Mouse (Mus musculus): Measurements from ENCODE around the gene Phlpp2. TPM values are rescaled to one million over a fixed set of nuclear protein-coding genes. Genes with fewer than 3 reads are reported as not detected.

Phlpp2 gene
- polyA plus RNA-seq, 1 experiment = 6.4 TPM

DNA sequence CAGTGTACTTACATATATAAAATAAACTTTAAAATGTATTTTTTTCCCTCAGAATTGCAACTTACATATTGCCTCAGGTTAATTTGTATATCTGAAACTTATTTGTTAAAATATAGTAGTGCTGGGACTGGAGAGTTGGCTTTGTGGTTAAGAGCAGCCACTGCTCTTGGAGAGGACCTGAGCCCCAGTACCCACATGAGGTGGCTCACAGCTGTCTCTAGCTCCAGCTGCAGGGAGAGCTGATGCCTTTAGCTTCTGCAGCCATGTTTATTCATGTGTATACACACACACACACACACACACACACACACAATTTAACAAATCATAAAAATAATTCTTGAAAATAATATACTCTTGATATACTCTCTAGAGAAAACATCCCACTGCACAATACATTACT, 34.0 kb downstream of the Phlpp2 start:
- DNase-seq (ENCODE audit: low spot score) = no peak

DNA sequence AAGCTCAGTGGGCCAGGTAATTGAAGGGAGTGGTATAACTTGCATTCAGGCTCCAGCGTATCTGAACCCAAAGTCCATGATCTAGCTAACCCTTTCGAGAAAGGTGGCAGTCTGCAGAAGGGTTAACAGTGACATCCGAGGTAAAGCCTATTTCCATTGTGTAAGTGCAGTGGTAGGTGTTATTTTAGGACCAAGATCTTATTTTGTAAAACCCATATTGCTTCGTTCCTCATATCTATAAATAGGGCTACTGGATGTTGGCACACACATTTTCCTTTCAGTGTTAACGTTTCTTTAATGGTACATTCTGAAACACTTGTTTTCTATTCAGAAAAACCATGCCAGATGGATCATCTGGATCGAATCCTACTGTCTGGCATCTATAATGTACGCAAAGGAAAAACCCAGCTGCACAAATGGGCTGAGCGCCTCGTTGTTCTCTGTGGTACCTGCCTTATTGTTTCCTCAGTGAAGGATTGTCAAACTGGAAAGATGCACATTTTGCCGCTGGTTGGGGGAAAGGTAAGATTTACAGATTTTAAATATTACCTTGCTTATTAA, 35.6 kb downstream of the Phlpp2 start:
- no peak for DNase-seq (ENCODE audit: low spot score)

DNA sequence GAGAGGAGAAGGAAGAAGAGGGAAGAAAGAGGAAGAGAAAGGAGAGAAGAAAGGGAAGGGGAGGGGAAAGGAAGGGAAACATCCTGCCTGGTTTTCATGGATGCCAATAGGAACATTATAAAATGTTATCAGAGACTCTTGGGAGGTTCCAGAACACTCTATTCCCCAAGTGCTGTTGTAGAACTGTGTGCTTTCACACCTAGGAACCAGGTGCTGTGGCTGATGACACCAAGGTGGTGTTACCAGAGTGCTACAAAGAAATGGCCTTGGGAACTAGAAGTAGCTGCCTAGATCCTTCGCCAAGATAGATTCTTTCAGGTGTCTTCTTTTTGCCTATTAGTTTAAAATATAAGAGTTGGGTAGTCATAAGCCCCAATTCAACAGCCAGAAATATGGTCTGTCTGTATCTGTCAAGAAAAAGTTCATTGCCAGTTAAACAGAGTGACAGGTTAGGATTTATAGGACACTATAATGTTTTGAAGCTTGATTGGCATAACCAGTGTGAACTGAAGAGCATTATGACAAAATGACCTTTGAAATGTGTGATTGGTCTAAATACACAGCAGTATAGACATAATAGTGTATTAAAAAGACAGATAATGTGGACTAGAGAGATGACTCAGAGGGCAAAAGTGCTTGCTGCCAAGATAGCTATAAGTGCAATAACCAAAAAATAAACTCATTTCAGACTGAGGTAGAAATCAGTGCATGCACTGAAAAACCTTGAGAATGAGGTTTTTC, 36.8 kb downstream of the Phlpp2 start:
- no peak for DNase-seq (ENCODE audit: low spot score)

DNA sequence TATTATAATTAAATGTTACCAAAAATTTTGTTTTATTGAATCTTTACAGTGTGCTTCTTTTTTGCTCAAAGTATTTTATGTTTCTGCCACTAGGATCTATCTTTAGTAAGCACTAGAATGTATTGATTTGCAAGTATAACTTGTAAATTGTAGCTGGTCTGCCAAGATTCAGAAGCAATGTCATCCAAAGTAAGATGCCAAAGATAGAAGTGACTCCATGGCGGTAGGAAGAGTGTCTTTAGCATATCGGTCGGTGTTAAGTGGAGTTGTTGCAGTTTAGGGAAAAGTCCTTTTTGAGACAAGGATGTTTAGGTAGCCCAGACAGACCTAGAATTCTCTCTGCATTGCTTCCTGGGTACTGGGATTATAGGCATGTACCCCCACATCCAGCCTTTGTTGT, 38.6 kb downstream of the Phlpp2 start:
- DNase-seq (ENCODE audit: low spot score) = no peak

DNA sequence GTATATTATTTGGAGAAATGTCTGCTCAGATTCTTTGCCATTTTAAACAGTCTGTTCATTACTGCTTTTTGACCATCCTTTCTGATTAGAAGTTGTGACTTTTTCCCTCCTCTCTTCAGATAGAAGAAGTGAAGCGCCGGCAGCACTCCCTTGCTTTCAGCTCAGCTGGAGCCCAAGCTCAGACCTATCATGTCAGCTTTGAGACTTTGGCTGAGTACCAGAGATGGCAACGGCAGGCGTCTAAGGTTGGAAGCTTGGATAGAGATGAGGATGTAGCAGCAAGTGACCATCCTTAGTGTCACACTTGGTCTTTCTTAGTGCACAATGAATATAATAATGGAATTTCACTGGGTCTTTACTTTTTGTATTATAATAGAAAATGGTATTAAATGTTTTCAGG, 39.0 kb downstream of the Phlpp2 start:
- no peak for DNase-seq (ENCODE audit: low spot score)

DNA sequence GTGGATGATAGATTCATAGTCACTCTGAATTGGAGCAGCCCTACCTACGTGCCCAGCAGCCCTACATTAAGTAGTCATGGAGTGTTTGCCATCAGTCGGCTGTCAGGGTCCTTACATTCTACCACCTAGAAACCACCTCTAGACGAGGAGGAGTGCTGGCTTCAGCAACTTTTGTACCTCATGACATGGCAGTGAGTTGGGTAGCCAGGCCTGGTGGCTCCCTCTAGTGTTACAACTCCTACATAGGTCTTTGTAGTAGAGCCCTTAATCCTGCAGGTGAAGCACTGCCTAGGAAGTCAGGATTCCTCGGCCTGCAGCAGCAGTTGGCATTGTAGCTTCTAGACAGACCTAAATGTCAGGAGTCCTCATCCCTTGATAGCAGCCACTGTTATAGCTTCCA, 48.9 kb downstream of the Phlpp2 start:
- DNase-seq (ENCODE audit: low spot score) = no peak

DNA sequence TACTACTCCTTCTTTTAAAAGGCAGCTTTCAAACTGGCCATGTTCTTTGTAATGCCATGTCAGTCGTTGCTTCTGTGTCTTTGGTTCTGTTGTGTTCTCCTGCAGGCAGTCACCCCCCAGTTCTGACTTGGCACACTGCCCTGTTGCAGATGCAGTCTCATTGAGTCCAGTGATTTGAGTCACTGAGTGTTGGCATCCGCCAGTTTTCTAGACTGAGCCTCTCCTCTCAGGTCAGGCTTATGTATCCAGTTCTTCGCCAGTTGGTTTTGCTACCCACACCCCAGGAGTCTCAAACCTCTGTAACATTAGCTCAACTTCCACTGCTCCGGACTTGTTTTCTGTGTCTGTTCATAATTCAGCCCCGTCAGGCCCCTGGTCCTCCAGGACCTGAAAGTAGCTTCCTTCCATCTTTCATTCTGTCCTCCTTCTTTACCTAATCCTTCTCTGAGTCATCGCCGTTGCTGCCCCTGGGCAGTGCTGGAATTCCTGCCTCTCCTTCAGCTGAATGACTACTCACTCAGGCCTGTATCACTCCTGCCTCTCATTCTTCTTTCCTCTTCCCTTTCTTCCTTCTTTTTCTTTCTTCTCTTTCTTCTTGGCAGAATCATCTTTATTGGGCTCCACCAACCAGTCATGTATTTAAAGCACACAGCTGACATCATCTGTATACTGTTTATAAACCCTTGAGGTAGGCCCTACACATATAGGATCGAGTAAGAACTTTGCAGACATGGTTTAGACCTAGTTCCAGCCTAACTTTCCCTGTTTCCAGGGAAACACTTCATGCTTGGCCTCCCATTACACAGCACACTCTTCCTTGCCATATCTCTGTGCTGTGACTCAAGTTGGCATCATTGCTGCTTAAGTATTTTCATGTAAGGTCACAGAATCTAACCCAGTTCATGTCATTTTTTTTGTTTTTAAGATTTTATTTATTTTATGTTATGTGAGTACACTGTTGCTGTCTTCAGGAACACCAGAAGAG, 52.4 kb downstream of the Phlpp2 start:
- no peak for DNase-seq (ENCODE audit: low spot score)

DNA sequence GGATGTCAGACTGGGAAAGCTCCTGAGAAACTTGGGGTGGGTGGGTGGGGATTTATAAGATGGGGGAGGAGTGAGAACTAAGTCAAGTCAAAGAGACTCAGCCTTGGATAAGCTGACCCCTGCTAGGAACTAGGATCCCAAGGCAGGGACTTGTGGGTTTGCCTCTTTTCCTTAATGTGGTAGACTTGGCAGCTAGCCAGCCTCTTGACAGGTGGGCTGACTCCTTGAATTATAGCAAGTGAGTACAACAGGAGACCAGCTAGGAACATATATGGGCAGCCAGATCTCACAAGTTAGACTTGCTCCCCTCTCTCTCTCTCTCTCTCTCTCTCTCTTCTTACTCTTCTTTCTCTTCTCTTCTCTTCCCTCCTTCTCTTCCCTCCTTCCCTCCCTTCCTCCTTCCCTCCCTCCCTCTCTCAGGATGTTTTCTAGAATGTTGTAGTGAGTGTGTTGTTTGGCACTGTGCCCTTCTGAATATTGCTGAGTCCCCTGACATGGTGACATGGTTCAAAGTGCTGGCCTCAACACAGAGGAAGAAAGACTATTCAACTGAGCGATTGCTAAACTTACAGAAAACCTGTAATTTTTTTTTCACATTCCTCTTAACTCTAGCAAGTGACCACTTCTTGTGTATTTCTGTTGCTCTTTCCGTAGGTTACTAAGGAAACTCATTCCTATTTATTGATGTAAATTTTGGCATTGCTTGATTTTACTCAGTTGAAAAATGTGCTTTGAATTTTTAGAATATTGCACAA, 73.4 kb downstream of the Phlpp2 start:
- DNase-seq (ENCODE audit: low spot score) = no peak

DNA sequence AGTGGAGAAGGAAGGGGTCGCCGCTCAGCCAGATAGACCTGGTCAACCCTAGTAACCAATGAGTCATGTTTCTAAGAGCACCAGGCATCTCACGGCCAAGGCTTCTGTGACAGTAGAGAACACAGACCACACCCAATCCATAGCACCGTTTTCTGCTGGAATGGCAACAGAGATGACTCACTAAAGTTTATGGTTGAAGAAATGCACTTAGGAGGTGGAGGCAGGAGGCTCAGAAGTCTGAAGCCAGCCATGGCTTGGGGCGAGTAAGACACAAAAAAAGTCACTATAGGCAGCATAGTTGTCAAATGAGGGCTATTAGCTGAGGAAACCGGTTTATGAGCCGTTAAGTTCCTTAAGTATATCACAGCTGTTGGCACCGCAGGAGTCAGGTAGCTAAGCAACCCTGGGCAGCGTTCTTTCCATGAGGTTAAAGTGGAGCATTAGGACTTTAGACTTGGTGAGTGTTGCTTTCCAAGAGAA, 76.9 kb downstream of the Phlpp2 start:
- no peak for DNase-seq (ENCODE audit: low spot score)

DNA sequence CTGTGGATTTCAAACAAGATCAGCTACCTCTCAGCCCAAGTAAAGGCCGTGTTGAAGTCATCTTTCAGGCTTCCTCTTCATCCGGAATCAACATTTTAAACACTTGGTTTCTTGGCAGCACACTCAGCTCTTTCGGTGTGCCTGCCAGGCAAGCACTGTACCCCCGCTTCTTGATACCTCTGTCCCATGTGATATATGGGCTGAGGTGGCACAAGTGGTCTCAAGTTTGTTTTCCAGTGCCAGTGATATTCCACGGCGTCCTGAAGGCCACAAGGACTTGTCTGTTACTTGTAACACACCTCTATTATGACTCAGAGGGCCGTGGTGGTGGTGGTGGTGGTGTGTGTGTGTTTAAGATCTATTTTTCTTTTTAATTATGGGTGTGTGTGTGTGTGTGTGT, 77.4 kb downstream of the Phlpp2 start:
- no peak for DNase-seq (ENCODE audit: low spot score)

DNA sequence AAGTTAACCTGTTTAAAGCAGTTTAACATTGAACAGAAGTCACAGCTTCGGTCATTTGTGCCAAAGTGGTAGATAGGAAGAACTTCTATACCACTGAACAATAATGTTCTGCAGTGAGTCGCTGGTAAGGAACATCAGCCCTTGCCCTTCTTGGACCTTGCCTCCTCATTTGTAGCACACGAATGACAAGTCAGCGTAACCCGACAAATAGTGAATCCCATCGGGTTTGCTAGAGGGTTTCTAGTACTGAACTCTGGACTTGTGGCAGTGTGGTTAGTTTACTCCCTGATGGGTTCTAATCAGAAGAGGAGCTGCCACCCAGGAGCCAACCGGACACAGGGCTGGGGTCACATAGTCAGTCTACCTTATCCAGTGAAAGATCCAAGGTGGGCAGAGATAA, 77.9 kb downstream of the Phlpp2 start:
- no peak for DNase-seq (ENCODE audit: low spot score)

DNA sequence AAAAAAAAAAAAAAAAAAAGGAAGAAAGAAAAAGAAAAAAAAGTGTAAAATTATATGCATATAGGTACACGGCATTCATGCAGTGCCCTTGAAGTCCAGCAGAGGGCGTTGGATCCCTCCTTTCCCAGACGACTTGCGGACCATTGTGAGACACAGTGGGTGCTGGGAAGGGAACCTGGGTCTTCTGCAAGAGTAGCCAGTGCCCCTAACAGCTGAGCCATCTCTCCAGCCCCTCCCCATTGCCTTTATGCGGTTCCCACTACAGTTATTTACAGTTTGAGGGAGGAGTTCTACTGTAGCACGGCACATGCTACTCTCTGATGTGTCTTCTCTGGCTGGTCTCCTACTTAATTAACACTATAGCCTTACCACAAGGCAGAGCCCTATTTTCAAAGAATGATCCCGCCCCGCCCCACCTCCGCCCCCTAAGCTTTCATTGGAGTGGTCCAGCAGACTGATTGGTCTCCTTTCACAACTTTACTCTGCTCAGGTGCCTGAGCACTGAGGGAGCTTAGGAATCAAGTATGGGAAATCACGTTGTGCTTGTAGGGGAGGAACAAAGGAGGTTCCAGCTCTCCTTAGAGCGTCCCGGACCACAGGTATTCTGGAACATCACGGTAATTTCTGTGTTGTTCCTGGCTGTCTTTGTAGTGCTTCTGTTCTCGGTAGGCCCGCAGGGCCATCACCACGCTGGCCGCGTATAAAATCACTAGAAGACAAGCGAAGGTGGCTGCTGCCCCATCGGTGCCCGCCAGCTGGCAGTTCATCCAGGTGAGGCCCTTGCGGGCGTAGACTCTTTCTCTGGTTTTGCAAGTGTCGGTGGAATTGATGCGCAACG, 79.3 kb downstream of the Phlpp2 start:
- no peak for DNase-seq (ENCODE audit: low spot score)

DNA sequence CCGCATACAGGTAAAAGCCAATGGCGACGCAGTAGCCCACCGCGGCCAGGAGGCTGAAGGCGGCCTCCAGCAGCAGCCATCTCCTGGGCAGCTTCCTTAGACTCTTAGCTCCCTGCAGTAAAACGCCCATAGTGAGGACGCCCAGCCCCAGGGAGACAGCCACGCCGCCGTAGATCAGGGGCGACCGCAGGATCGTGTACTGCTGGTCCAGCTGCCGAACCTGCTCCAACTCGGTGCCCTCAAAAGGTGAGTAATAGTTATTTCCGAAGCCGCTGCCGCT, 79.9 kb downstream of the Phlpp2 start:
- DNase-seq (ENCODE audit: low spot score) = no peak

DNA sequence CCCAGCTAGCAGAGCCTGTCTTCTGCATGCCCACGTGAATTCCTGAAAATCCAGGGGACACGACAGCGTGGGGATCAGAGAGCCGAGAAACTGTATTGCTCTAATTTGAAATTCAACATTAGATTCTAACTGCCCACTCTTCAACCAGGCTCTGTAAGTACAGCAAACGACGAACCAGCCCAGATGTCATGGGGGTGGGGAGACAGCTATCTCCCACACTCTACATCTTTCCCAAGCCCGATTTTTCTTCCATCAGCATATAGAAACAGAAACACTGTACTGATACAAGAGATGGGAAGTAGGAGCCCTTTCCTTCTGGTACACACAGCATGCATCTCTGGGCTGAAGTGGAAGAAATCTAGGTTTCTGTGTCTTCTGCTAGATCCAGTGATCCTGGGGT, 83.8 kb downstream of the Phlpp2 start:
- DNase-seq (ENCODE audit: low spot score) = no peak

DNA sequence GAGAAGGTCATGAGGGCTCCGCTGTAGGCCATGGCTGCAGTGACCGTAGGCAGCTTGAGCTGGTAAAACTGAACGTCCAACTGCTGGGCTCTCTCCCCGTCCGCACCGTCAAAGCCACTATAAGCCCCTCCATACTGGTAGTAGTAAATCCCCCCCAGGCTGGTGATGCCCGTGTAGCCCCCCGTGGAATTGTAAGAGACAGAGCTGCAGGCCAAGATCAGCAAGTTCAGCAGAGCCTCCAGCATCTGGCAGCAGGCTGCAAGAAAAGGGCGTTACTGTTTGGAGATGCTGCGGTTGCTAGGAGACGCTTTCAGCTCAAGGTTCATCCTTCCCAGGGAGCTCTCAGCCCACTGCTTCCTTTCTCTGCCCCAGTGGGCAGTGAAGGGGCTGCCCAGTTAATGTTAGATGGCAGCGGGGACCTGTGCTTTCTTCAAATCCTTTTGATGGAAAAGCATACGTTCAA, 86.2 kb downstream of the Phlpp2 start:
- no peak for DNase-seq (ENCODE audit: low spot score)

DNA sequence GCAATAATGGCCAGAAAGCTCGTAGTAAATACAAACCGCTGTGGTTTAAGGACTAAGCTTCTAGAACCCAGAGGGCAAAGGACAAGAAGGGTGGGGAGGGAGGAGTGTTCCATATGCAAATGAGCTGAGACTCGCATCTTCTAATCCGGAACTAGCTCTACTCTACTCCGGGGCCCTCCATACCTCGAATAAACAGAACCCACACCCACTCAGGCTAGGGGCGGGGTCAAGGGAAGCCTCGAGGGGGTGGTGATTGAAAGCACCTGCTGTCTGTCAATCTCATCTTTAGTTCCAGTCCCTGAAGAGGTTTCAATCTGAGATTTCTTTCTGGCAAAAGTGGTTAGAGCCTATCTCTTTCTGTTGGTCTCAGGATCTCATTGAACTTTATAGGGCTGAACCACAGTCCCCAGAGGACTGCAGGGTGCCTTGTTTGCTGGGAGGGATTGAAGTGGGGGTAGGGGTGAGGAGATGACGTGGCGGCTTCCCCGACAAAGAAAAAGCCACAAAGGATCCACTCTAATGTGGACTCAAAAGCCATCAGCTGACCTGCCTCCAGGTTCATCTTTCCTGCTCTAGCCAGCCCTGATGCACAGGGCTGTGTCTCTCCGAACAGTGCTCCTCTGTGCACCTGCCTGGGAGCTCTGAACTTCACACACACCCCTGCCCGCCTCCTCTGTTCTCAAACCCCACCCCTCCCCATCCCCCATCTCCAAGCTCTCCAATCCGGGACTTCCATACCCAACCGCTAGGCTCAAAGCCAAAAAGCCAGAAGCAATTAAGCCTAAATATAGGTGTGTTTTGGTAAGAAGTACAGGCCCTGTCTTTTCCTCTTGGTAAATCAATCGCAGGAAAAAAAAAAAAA, 89.1 kb downstream of the Phlpp2 start:
- no peak for DNase-seq (ENCODE audit: low spot score)

DNA sequence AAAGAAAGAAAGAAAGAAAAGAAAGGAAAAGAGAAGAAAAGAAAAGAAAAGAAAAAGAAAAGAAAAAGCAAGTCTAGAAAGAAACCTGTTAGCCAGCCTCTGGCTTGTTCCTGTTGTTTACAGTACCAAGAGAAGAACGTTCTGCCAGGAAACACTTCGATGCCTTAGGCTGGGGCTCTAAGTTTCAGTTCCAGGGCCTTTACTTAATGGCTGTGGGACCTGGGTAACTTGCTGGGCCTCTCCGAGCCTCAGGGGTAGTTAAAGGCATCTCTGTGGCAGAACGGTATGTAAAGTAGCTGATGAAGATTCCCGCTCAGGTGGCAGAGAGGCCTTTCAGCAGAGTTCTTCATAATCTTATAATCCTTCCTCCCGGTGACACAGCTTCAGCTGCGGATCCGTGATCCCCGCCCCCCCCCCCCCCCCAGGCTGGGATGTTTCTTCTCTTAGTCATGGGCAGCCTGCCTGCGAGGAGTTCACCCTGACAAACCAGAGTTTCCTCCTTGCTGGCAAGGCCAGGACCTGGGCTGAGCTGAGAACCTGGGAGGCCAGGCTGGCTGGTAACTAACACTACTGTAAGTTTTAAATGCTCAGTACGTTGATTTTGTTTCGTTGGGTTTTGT, 89.8 kb downstream of the Phlpp2 start:
- no peak for DNase-seq (ENCODE audit: low spot score)

DNA sequence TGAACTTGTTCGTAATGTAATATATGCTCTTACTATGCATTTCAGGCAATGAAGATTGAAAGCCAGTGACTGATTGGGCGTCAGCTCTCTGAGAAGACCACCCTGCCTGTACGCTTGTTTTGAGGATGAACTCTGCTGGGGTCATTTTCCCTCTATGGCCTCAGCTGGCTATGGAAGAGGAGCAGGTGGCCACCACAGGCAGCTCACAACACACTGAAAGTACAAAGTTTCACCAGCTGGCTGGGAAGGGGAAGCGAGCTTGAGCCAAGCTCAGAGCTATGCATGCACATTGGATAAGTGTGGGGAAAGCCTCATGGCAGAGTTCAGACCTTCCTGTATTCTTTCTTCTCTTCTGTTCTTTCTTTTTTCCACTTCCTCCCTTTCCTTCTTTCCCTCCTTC, 90.8 kb downstream of the Phlpp2 start:
- DNase-seq (ENCODE audit: low spot score) = no peak

DNA sequence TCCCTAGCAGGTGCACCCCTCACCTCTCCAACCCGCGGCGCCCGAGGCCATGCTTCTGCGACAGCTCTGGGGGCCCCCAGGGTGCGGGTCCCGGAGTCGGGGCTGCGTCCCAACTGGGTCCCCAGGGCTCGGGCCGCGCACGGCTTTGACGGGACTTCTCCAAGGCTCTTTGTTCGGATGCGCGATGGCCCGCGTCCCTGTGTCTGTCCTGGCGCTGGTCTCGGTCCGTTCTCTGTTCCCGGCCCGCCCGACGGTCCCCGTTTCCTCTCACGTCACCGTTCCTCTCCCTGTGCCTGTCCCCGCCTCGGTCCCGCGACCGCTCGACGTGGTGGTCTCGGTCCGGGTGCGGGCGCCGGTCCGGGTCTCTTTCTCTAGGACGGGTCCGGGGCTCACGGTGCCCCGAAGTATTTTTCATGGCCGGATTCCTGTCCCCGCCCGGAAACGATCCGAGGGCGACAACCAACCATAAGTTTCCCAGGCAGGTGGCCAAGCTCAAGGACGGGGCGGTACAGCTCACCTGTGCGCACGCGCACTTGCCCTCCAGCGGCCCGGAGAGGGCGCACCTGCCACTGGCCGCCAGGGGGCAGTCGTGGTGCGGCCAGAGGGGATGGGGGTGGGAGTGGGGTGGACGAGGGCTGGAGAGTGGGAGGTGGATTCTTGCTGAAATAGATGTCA, 93.5 kb downstream of the Phlpp2 start, which contains the start of gene Marveld3:
Gene Marveld3, minus strand, starts transcription at position 511 of the 675 bp plus-strand sequence.
- peak; percentile 75 for DNase-seq (ENCODE audit: low spot score)
